In genomic region chr9:21221383-21221929, GRCm38 (mm10) we compare ENCODE assay signal across 8 mouse cellular contexts. TPM values are rescaled to one million over a fixed set of nuclear protein-coding genes. Genes with fewer than 3 reads are reported as not detected.
DNase-seq lines count a peak whose midpoint lies in the region; ATAC-seq and TF ChIP-seq lines count a peak whose summit lies in the region.

No protein-coding gene starts in this region.

- TF ChIP-seq CTCF in small intestine, adult 2 months (IDR thresholded peaks at IDR 0.05; ENCODE audit: extremely low read depth, insufficient read length, insufficient replicate concordance, low read depth, low read length): peak; percentile 61; the same call in 1 of the 2 replicates

- H3K4me3 ChIP-seq in ES-E14 (ENCODE audit: insufficient read depth in 1 of 2, low read depth in 1 of 2, low read length in 2 of 2, poor library complexity in 1 of 2, severe bottlenecking in 1 of 2): peak overlapping the region in 1 of 2 experiments; percentile 54; a peak in 1 of 4 replicates
- H3K4me3 ChIP-seq in embryonic facial prominence, embryonic 14.5 days (ENCODE audit: low read depth, low read length): no peak overlapping the region
- no peak overlapping the region for H3K4me3 ChIP-seq in hindbrain, embryonic 14.5 days (replicated peaks; ENCODE audit: low read length)
- peak overlapping the region; percentile 60 for H3K4me3 ChIP-seq in liver, embryonic 15.5 days (replicated peaks)
- no peak overlapping the region for H3K4me3 ChIP-seq in small intestine, adult 2 months (ENCODE audit: low read depth, low read length)

- DNase-seq in cerebellum, postnatal 10 days: peak; percentile 50 to 78
- no peak for DNase-seq in cerebellum, adult 11-12 months
- peak; percentile 77 for DNase-seq in ES-E14 (ENCODE audit: low read depth, low spot score)
- peak; percentile 88 for DNase-seq in embryonic facial prominence, embryonic 14.5 days (ENCODE audit: low spot score)
- DNase-seq in hindbrain, embryonic 14.5 days (ENCODE audit: low spot score): peak; percentile 76
- no peak for DNase-seq in right cerebral cortex, postnatal 36 days (ENCODE audit: low spot score in 2 of 2)

- H3K4me2 ChIP-seq in embryonic facial prominence, embryonic 14.5 days (ENCODE audit: low read depth, low read length): peak overlapping the region; percentile 38; the same call in 1 of the 2 replicates
- no peak overlapping the region for H3K4me2 ChIP-seq in hindbrain, embryonic 14.5 days (replicated peaks)
- H3K4me2 ChIP-seq in liver, embryonic 15.5 days: peak overlapping the region; percentile 81

- no peak overlapping the region for H3K9ac ChIP-seq in ES-E14 (ENCODE audit: insufficient read depth, low read depth, low read length, poor library complexity, severe bottlenecking)
- no peak overlapping the region for H3K9ac ChIP-seq in embryonic facial prominence, embryonic 14.5 days (ENCODE audit: low read depth, low read length)
- no peak overlapping the region for H3K9ac ChIP-seq in hindbrain, embryonic 14.5 days
- H3K9ac ChIP-seq in liver, embryonic 15.5 days: peak overlapping the region; percentile 56

- no peaks in the 10 kb centered on the region for H3K27me3 ChIP-seq in embryonic facial prominence, embryonic 14.5 days (replicated peaks; ENCODE audit: control insufficient read depth, insufficient read depth, low read length)
- no peaks in the 10 kb centered on the region for H3K27me3 ChIP-seq in hindbrain, embryonic 14.5 days (ENCODE audit: control insufficient read depth, insufficient read depth, low read length)
- H3K27me3 ChIP-seq in liver, embryonic 15.5 days: no peaks in the 10 kb centered on the region
- H3K27me3 ChIP-seq in small intestine, adult 2 months (ENCODE audit: control insufficient read depth, insufficient read depth, low read length): no peaks in the 10 kb centered on the region

- H3K36me3 ChIP-seq in ES-E14 (ENCODE audit: control insufficient read depth, insufficient read depth, low read length, poor library complexity, severe bottlenecking): no peaks in the 10 kb centered on the region
- H3K36me3 ChIP-seq in embryonic facial prominence, embryonic 14.5 days (ENCODE audit: control insufficient read depth, insufficient read depth, low read length): no peaks in the 10 kb centered on the region
- no peaks in the 10 kb centered on the region for H3K36me3 ChIP-seq in hindbrain, embryonic 14.5 days (replicated peaks; ENCODE audit: control insufficient read depth, insufficient read depth)
- H3K36me3 ChIP-seq in liver, embryonic 15.5 days (replicated peaks): no peaks in the 10 kb centered on the region
- H3K36me3 ChIP-seq in small intestine, adult 2 months (ENCODE audit: control insufficient read depth, insufficient read depth, low read length): no peaks in the 10 kb centered on the region

- peak; percentile 54; the same call in 1 of the 2 replicates for ATAC-seq in embryonic facial prominence, embryonic 14.5 days (ENCODE audit: low read depth)
- no peak for ATAC-seq in hindbrain, embryonic 14.5 days (ENCODE audit: low FRiP score)
- ATAC-seq in liver, embryonic 15.5 days (ENCODE audit: insufficient read depth): peak; percentile 29; the same call in 1 of the 2 replicates

- H3K4me1 ChIP-seq in ES-E14 (ENCODE audit: control insufficient read depth in 2 of 2, insufficient read depth in 2 of 2, low read length in 2 of 2, poor library complexity in 1 of 2): peaks cover 4% of the 10 kb centered on the region in 2 experiments; a peak in 2 of 4 replicates
- 0 out of 2 replicates have a peak, but pooled peaks cover 3% of the 10 kb centered on the region for H3K4me1 ChIP-seq in embryonic facial prominence, embryonic 14.5 days (ENCODE audit: control insufficient read depth, insufficient read depth, low read length)
- peaks cover 11% of the 10 kb centered on the region; the same call in 1 of the 2 replicates for H3K4me1 ChIP-seq in hindbrain, embryonic 14.5 days (replicated peaks; ENCODE audit: control insufficient read depth, insufficient read depth, low read length)
- H3K4me1 ChIP-seq in liver, embryonic 15.5 days (replicated peaks): peaks cover 37% of the 10 kb centered on the region
- peaks cover 6% of the 10 kb centered on the region; the same call in 1 of the 2 replicates for H3K4me1 ChIP-seq in small intestine, adult 2 months (ENCODE audit: control insufficient read depth, insufficient read depth, insufficient read length, low read length)

- TF ChIP-seq POLR2A in small intestine, adult 2 months (IDR thresholded peaks at IDR 0.05; ENCODE audit: low read depth, low read length): no peak

- in situ Hi-C loops in ES-E14 (cut with MboI; ENCODE audit: low sequenced_read_pairs in 2 of 2, unreplicated experiment in 2 of 2): no loop called here

- 16% methylated on average over 7 of the region's 7 CpGs for WGBS in embryonic facial prominence, embryonic 14.5 days
- 19% methylated on average over 7 of the region's 7 CpGs for WGBS in hindbrain, embryonic 14.5 days
- WGBS in liver, embryonic 15.5 days (ENCODE audit: insufficient replicate concordance): 10% methylated on average over 7 of the region's 7 CpGs
- WGBS in small intestine, adult 2 months: 6% methylated on average over 7 of the region's 7 CpGs

- H3K9me3 ChIP-seq in ES-E14 (ENCODE audit: control insufficient read depth, insufficient read depth, low read depth, low read length): no peaks in the 10 kb centered on the region
- H3K9me3 ChIP-seq in embryonic facial prominence, embryonic 14.5 days (ENCODE audit: control insufficient read depth, low read length): no peaks in the 10 kb centered on the region
- no peaks in the 10 kb centered on the region for H3K9me3 ChIP-seq in hindbrain, embryonic 14.5 days (ENCODE audit: control insufficient read depth, low read length)
- 0 out of 2 replicates have a peak, but pooled peaks cover 4% of the 10 kb centered on the region for H3K9me3 ChIP-seq in liver, embryonic 15.5 days (replicated peaks)

- no peak overlapping the region for H3K27ac ChIP-seq in ES-E14 (ENCODE audit: insufficient read depth, low read depth, low read length, poor library complexity, severe bottlenecking)
- no peak overlapping the region for H3K27ac ChIP-seq in embryonic facial prominence, embryonic 14.5 days (replicated peaks; ENCODE audit: low read depth, low read length)
- H3K27ac ChIP-seq in hindbrain, embryonic 14.5 days: no peak overlapping the region
- H3K27ac ChIP-seq in liver, embryonic 15.5 days (replicated peaks): peak overlapping the region; percentile 88
- 0 out of 2 replicates have a peak overlapping the region, but pooled peaks have one; percentile 90 for H3K27ac ChIP-seq in small intestine, adult 2 months (ENCODE audit: insufficient read depth, low read depth, low read length)

TF ChIP-seq in ES-E14, 5 proteins besides CTCF, POLR2A, EP300 and RAD21:
- TF ChIP-seq CHD2 (IDR thresholded peaks at IDR 0.05; ENCODE audit: low read depth, low read length) (no peak), ZC3H11A (IDR thresholded peaks at IDR 0.05; ENCODE audit: borderline replicate concordance, low read depth, low read length) (no peak), ZNF384 (IDR thresholded peaks at IDR 0.05; ENCODE audit: low read depth, low read length) (no peak), HCFC1 (IDR thresholded peaks at IDR 0.05; ENCODE audit: borderline replicate concordance, insufficient read depth, low read length) (no peak), MAFK (IDR thresholded peaks at IDR 0.05; ENCODE audit: insufficient read depth, low read depth, low read length) (no peak)

RNA-seq across cellular contexts. Expression of gene Keap1, which starts 17.7 kb away (rescaled TPM):
- total RNA-seq in ES-E14 (2012; rRNA removed): 23.3 and 27.4 TPM in 2 replicates
- polyA plus RNA-seq in embryonic facial prominence, embryonic 14.5 days (2014; fragmentation: Nextera tagmentation; extraction: Ambion mirVana): 43.0 and 49.6 TPM in 2 replicates
- 39.3 and 43.6 TPM in 2 replicates for polyA plus RNA-seq in hindbrain, embryonic 14.5 days (2014; fragmentation: Nextera tagmentation; extraction: Ambion mirVana)
- polyA plus RNA-seq in liver, embryonic 15.5 days (2015; fragmentation: Nextera tagmentation; extraction: Ambion mirVana): 27.9 and 30.5 TPM in 2 replicates
- 56.6 and 103 TPM in 2 replicates for polyA plus RNA-seq in small intestine, adult 2 months (2012; rRNA removed)

RNA-seq across cellular contexts. Expression of gene S1pr5, which starts 26.8 kb away (rescaled TPM):
- 0.27 and 0.53 TPM in 2 replicates for total RNA-seq in ES-E14 (2012; rRNA removed)
- 0.96 and 1.3 TPM in 2 replicates for polyA plus RNA-seq in embryonic facial prominence, embryonic 14.5 days (2014; fragmentation: Nextera tagmentation; extraction: Ambion mirVana)
- 3.9 and 4.1 TPM in 2 replicates for polyA plus RNA-seq in hindbrain, embryonic 14.5 days (2014; fragmentation: Nextera tagmentation; extraction: Ambion mirVana)
- 0.06 and 0.07 TPM in 2 replicates for polyA plus RNA-seq in liver, embryonic 15.5 days (2015; fragmentation: Nextera tagmentation; extraction: Ambion mirVana)
- 0.08 and 0.18 TPM in 2 replicates for polyA plus RNA-seq in small intestine, adult 2 months (2012; rRNA removed)

RNA-seq across cellular contexts. Expression of gene Atg4d, which starts 43.6 kb away (rescaled TPM):
- 23.8 and 32.7 TPM in 2 replicates for total RNA-seq in ES-E14 (2012; rRNA removed)
- polyA plus RNA-seq in embryonic facial prominence, embryonic 14.5 days (2014; fragmentation: Nextera tagmentation; extraction: Ambion mirVana): 26.3 and 35.5 TPM in 2 replicates
- 38.1 and 46.9 TPM in 2 replicates for polyA plus RNA-seq in hindbrain, embryonic 14.5 days (2014; fragmentation: Nextera tagmentation; extraction: Ambion mirVana)
- 97.2 and 118 TPM in 2 replicates for polyA plus RNA-seq in liver, embryonic 15.5 days (2015; fragmentation: Nextera tagmentation; extraction: Ambion mirVana)
- polyA plus RNA-seq in small intestine, adult 2 months (2012; rRNA removed): 70.1 and 144 TPM in 2 replicates

RNA-seq across cellular contexts. Expression of gene Pde4a, which starts 55.9 kb away (rescaled TPM):
- 3.2 and 4.9 TPM in 2 replicates for total RNA-seq in ES-E14 (2012; rRNA removed)
- polyA plus RNA-seq in embryonic facial prominence, embryonic 14.5 days (2014; fragmentation: Nextera tagmentation; extraction: Ambion mirVana): 6.2 and 6.9 TPM in 2 replicates
- polyA plus RNA-seq in hindbrain, embryonic 14.5 days (2014; fragmentation: Nextera tagmentation; extraction: Ambion mirVana): 28.8 and 35.5 TPM in 2 replicates
- 1.7 and 1.8 TPM in 2 replicates for polyA plus RNA-seq in liver, embryonic 15.5 days (2015; fragmentation: Nextera tagmentation; extraction: Ambion mirVana)
- 5.1 and 7.1 TPM in 2 replicates for polyA plus RNA-seq in small intestine, adult 2 months (2012; rRNA removed)

Comparison
In these comparisons a context has a peak if more than half of its experiments do, and no peak if none do; other contexts are left out.
1. DNase-seq: peak in cerebellum, postnatal 10 days (2 of 2), ES-E14 (single experiment), embryonic facial prominence, embryonic 14.5 days (single experiment) and hindbrain, embryonic 14.5 days (single experiment); none in cerebellum, adult 11-12 months (single experiment) and right cerebral cortex, postnatal 36 days (0 of 2).
2. H3K27ac ChIP-seq: peak in liver, embryonic 15.5 days (single experiment) and small intestine, adult 2 months (single experiment); none in ES-E14 (single experiment), embryonic facial prominence, embryonic 14.5 days (single experiment) and hindbrain, embryonic 14.5 days (single experiment).